Mouse (Mus musculus): ENCODE measurements around the gene Tmod2. TPM values are rescaled to one million over a fixed set of nuclear protein-coding genes. Genes with fewer than 3 reads are reported as not detected.

Gene Tmod2
- polyA plus RNA-seq, 1 experiment, result 0.26 TPM

GRCm38 (mm10) chr9:75593481-75593880, 17.6 kb downstream of the Tmod2 start:
- H3K36me3 ChIP-seq (ENCODE audit: control insufficient read depth, insufficient read depth, low read length), result no peaks in the 10 kb centered on the region
- no peak overlapping the region for H3K4me3 ChIP-seq (ENCODE audit: control insufficient read depth, insufficient read depth, low read length)
- no peak overlapping the region for H3K27ac ChIP-seq (ENCODE audit: control insufficient read depth, insufficient read depth, low read length)
- no peak for DNase-seq
- TF ChIP-seq CTCF (IDR thresholded peaks at IDR 0.05; ENCODE audit: borderline replicate concordance, control insufficient read depth, extremely low read depth, insufficient read depth, low read length, poor library complexity), result no peak
- H3K4me1 ChIP-seq (replicated peaks; ENCODE audit: control insufficient read depth, insufficient read depth, low read length), result no peaks in the 10 kb centered on the region
- H3K27me3 ChIP-seq (ENCODE audit: control insufficient read depth, insufficient read depth, low read length), result no peaks in the 10 kb centered on the region
- 89% methylated on average over 5 of the region's 5 CpGs for WGBS

- no peak for DNase-seq
- no peaks in the 10 kb centered on the region for H3K27me3 ChIP-seq (ENCODE audit: control insufficient read depth, insufficient read depth, low read length)
- no peaks in the 10 kb centered on the region for H3K36me3 ChIP-seq (ENCODE audit: control insufficient read depth, insufficient read depth, low read length)
- TF ChIP-seq POLR2A (IDR thresholded peaks at IDR 0.05; ENCODE audit: control insufficient read depth, extremely low read depth, insufficient read depth, low read length, poor library complexity), result no peak
- TF ChIP-seq CTCF (IDR thresholded peaks at IDR 0.05; ENCODE audit: borderline replicate concordance, control insufficient read depth, extremely low read depth, insufficient read depth, low read length, poor library complexity), result no peak
- no peak overlapping the region for H3K4me3 ChIP-seq (ENCODE audit: control insufficient read depth, insufficient read depth, low read length)
- 93% methylated on average over 15 of the region's 15 CpGs for WGBS
- no peaks in the 10 kb centered on the region for H3K4me1 ChIP-seq (replicated peaks; ENCODE audit: control insufficient read depth, insufficient read depth, low read length)
- no peak overlapping the region for H3K27ac ChIP-seq (ENCODE audit: control insufficient read depth, insufficient read depth, low read length)
Observed at GRCm38 (mm10) chr9:75589850-75590790, 21.0 kb downstream of the Tmod2 start.

GRCm38 (mm10) chr9:75581694-75582350, 29.3 kb downstream of the Tmod2 start:
- DNase-seq, result peak; percentile 10
- no peak overlapping the region for H3K27ac ChIP-seq (ENCODE audit: control insufficient read depth, insufficient read depth, low read length)
- TF ChIP-seq POLR2A (IDR thresholded peaks at IDR 0.05; ENCODE audit: control insufficient read depth, extremely low read depth, insufficient read depth, low read length, poor library complexity), result no peak
- TF ChIP-seq CTCF (IDR thresholded peaks at IDR 0.05; ENCODE audit: borderline replicate concordance, control insufficient read depth, extremely low read depth, insufficient read depth, low read length, poor library complexity), result no peak
- H3K36me3 ChIP-seq (ENCODE audit: control insufficient read depth, insufficient read depth, low read length), result no peaks in the 10 kb centered on the region
- no peaks in the 10 kb centered on the region for H3K27me3 ChIP-seq (ENCODE audit: control insufficient read depth, insufficient read depth, low read length)
- 46% methylated on average over 7 of the region's 7 CpGs for WGBS
- H3K4me3 ChIP-seq (ENCODE audit: control insufficient read depth, insufficient read depth, low read length), result no peak overlapping the region
- no peaks in the 10 kb centered on the region for H3K4me1 ChIP-seq (replicated peaks; ENCODE audit: control insufficient read depth, insufficient read depth, low read length)

GRCm38 (mm10) chr9:75579321-75579720, 31.8 kb downstream of the Tmod2 start:
- H3K4me3 ChIP-seq (ENCODE audit: control insufficient read depth, insufficient read depth, low read length), result no peak overlapping the region
- TF ChIP-seq POLR2A (IDR thresholded peaks at IDR 0.05; ENCODE audit: control insufficient read depth, extremely low read depth, insufficient read depth, low read length, poor library complexity) (no peak), CTCF (IDR thresholded peaks at IDR 0.05; ENCODE audit: borderline replicate concordance, control insufficient read depth, extremely low read depth, insufficient read depth, low read length, poor library complexity) (no peak)
- no peaks in the 10 kb centered on the region for H3K27me3 ChIP-seq (ENCODE audit: control insufficient read depth, insufficient read depth, low read length)
- H3K4me1 ChIP-seq (replicated peaks; ENCODE audit: control insufficient read depth, insufficient read depth, low read length), result no peaks in the 10 kb centered on the region
- H3K27ac ChIP-seq (ENCODE audit: control insufficient read depth, insufficient read depth, low read length), result no peak overlapping the region
- no peaks in the 10 kb centered on the region for H3K36me3 ChIP-seq (ENCODE audit: control insufficient read depth, insufficient read depth, low read length)
- 96% methylated on average over 6 of the region's 6 CpGs for WGBS
- no peak for DNase-seq

GRCm38 (mm10) chr9:75571036-75571942, 39.8 kb downstream of the Tmod2 start:
- no peak for DNase-seq
- no peak overlapping the region for H3K27ac ChIP-seq (ENCODE audit: control insufficient read depth, insufficient read depth, low read length)
- WGBS, result 97% methylated on average over 5 of the region's 5 CpGs
- H3K27me3 ChIP-seq (ENCODE audit: control insufficient read depth, insufficient read depth, low read length), result no peaks in the 10 kb centered on the region
- no peak for TF ChIP-seq POLR2A (IDR thresholded peaks at IDR 0.05; ENCODE audit: control insufficient read depth, extremely low read depth, insufficient read depth, low read length, poor library complexity)
- TF ChIP-seq CTCF (IDR thresholded peaks at IDR 0.05; ENCODE audit: borderline replicate concordance, control insufficient read depth, extremely low read depth, insufficient read depth, low read length, poor library complexity), result no peak
- H3K4me3 ChIP-seq (ENCODE audit: control insufficient read depth, insufficient read depth, low read length), result no peak overlapping the region
- no peaks in the 10 kb centered on the region for H3K36me3 ChIP-seq (ENCODE audit: control insufficient read depth, insufficient read depth, low read length)
- H3K4me1 ChIP-seq (replicated peaks; ENCODE audit: control insufficient read depth, insufficient read depth, low read length), result no peaks in the 10 kb centered on the region

- TF ChIP-seq POLR2A (IDR thresholded peaks at IDR 0.05; ENCODE audit: control insufficient read depth, extremely low read depth, insufficient read depth, low read length, poor library complexity), result no peak
- TF ChIP-seq CTCF (IDR thresholded peaks at IDR 0.05; ENCODE audit: borderline replicate concordance, control insufficient read depth, extremely low read depth, insufficient read depth, low read length, poor library complexity), result no peak
- no peak overlapping the region for H3K27ac ChIP-seq (ENCODE audit: control insufficient read depth, insufficient read depth, low read length)
- H3K36me3 ChIP-seq (ENCODE audit: control insufficient read depth, insufficient read depth, low read length), result no peaks in the 10 kb centered on the region
- WGBS, result 72% methylated on average over 6 of the region's 6 CpGs
- H3K4me3 ChIP-seq (ENCODE audit: control insufficient read depth, insufficient read depth, low read length), result no peak overlapping the region
- H3K4me1 ChIP-seq (replicated peaks; ENCODE audit: control insufficient read depth, insufficient read depth, low read length), result no peaks in the 10 kb centered on the region
- DNase-seq, result no peak
- H3K27me3 ChIP-seq (ENCODE audit: control insufficient read depth, insufficient read depth, low read length), result no peaks in the 10 kb centered on the region
Observed at GRCm38 (mm10) chr9:75568399-75568798, 42.7 kb downstream of the Tmod2 start.
